Mouse (Mus musculus): ENCODE measurements at regions not wholly inside any gene's neighbourhood (a gene's known extent, or its start where the extent isn't known, plus 50 kb on each side); places are given as distances from the start of the nearest gene placed in this dataset.
"Not testable (repeated sequence)": the region's sequence is repeated elsewhere in the genome, so short reads cannot be mapped to it uniquely, and the experiment has no call there.

GRCm38 (mm10) chr15:27095231-27095630 lies 199.9 kb upstream of the Fbxl7 start:
- no peak overlapping the region for H3K4me2 ChIP-seq (ENCODE audit: low read depth, low read length)
- H3K9ac ChIP-seq (ENCODE audit: low read depth, low read length) = no peak overlapping the region
- no peak overlapping the region for H3K27ac ChIP-seq (ENCODE audit: low read length)
- no peaks in the 10 kb centered on the region for H3K4me1 ChIP-seq (ENCODE audit: control insufficient read depth, insufficient read depth, low read length)
- H3K4me3 ChIP-seq (ENCODE audit: low read length) = no peak overlapping the region
- no peaks in the 10 kb centered on the region for H3K9me3 ChIP-seq (ENCODE audit: control insufficient read depth, low read length)
- no peaks in the 10 kb centered on the region for H3K27me3 ChIP-seq (replicated peaks; ENCODE audit: control insufficient read depth, insufficient read depth, low read length)
- no peaks in the 10 kb centered on the region for H3K36me3 ChIP-seq (ENCODE audit: control insufficient read depth, insufficient read depth, low read length)
- no peak for ATAC-seq
- 92% methylated on average over 9 of the region's 9 CpGs for WGBS

- ATAC-seq; H3K9ac ChIP-seq (ENCODE audit: low read depth, low read length); H3K27me3 ChIP-seq (replicated peaks; ENCODE audit: control insufficient read depth, insufficient read depth, low read length); H3K4me1 ChIP-seq (ENCODE audit: control insufficient read depth, insufficient read depth, low read length); H3K9me3 ChIP-seq (ENCODE audit: control insufficient read depth, low read length); H3K36me3 ChIP-seq (ENCODE audit: control insufficient read depth, insufficient read depth, low read length); H3K4me2 ChIP-seq (ENCODE audit: low read depth, low read length); H3K4me3 ChIP-seq (ENCODE audit: low read length); H3K27ac ChIP-seq (ENCODE audit: low read length): not testable (repeated sequence)
- 92% methylated on average over 2 of the region's 2 CpGs for WGBS
Observed at GRCm38 (mm10) chr15:27101610-27102009, 206.2 kb upstream of the Fbxl7 start.

- H3K4me1 ChIP-seq (ENCODE audit: control insufficient read depth, insufficient read depth, low read length) = no peaks in the 10 kb centered on the region
Observed at GRCm38 (mm10) chr15:27109130-27109529, 213.8 kb upstream of the Fbxl7 start.

GRCm38 (mm10) chr15:27129697-27130096 lies 234.3 kb upstream of the Fbxl7 start:
- H3K27ac ChIP-seq (ENCODE audit: low read length) = no peak overlapping the region
- WGBS = 29% methylated on average over 1 of the region's 1 CpGs
- no peaks in the 10 kb centered on the region for H3K36me3 ChIP-seq (ENCODE audit: control insufficient read depth, insufficient read depth, low read length)
- no peaks in the 10 kb centered on the region for H3K4me1 ChIP-seq (ENCODE audit: control insufficient read depth, insufficient read depth, low read length)
- ATAC-seq = no peak
- H3K4me2 ChIP-seq (ENCODE audit: low read depth, low read length) = no peak overlapping the region
- no peak overlapping the region for H3K4me3 ChIP-seq (ENCODE audit: low read length)
- no peaks in the 10 kb centered on the region for H3K27me3 ChIP-seq (replicated peaks; ENCODE audit: control insufficient read depth, insufficient read depth, low read length)
- no peak overlapping the region for H3K9ac ChIP-seq (ENCODE audit: low read depth, low read length)
- no peaks in the 10 kb centered on the region for H3K9me3 ChIP-seq (ENCODE audit: control insufficient read depth, low read length)

More at GRCm38 (mm10) chr15:27109130-27109529, 213.8 kb upstream of the Fbxl7 start:
- WGBS = 76% methylated on average over 3 of the region's 3 CpGs
- H3K4me2 ChIP-seq (ENCODE audit: low read depth, low read length) = no peak overlapping the region
- no peak overlapping the region for H3K27ac ChIP-seq (ENCODE audit: low read length)
- no peaks in the 10 kb centered on the region for H3K27me3 ChIP-seq (replicated peaks; ENCODE audit: control insufficient read depth, insufficient read depth, low read length)
- no peaks in the 10 kb centered on the region for H3K9me3 ChIP-seq (ENCODE audit: control insufficient read depth, low read length)
- no peak overlapping the region for H3K4me3 ChIP-seq (ENCODE audit: low read length)
- no peaks in the 10 kb centered on the region for H3K36me3 ChIP-seq (ENCODE audit: control insufficient read depth, insufficient read depth, low read length)
- no peak for ATAC-seq
- H3K9ac ChIP-seq (ENCODE audit: low read depth, low read length) = no peak overlapping the region

GRCm38 (mm10) chr15:27132761-27133160 lies 237.4 kb upstream of the Fbxl7 start:
- Histone ChIP-seq H3K36me3 (ENCODE audit: control insufficient read depth, insufficient read depth, low read length) (no peaks in the 10 kb centered on the region), H3K27me3 (replicated peaks; ENCODE audit: control insufficient read depth, insufficient read depth, low read length) (no peaks in the 10 kb centered on the region), H3K9ac (ENCODE audit: low read depth, low read length) (no peak overlapping the region), H3K4me2 (ENCODE audit: low read depth, low read length) (no peak overlapping the region), H3K27ac (ENCODE audit: low read length) (no peak overlapping the region), H3K4me1 (ENCODE audit: control insufficient read depth, insufficient read depth, low read length) (no peaks in the 10 kb centered on the region), H3K9me3 (ENCODE audit: control insufficient read depth, low read length) (no peaks in the 10 kb centered on the region), H3K4me3 (ENCODE audit: low read length) (no peak overlapping the region)
- no peak for ATAC-seq
- WGBS = 81% methylated on average over 2 of the region's 2 CpGs

- Histone ChIP-seq H3K9me3 (ENCODE audit: control insufficient read depth, low read length) (no peaks in the 10 kb centered on the region), H3K27ac (ENCODE audit: low read length) (no peak overlapping the region), H3K4me1 (ENCODE audit: control insufficient read depth, insufficient read depth, low read length) (no peaks in the 10 kb centered on the region), H3K27me3 (replicated peaks; ENCODE audit: control insufficient read depth, insufficient read depth, low read length) (no peaks in the 10 kb centered on the region), H3K4me3 (ENCODE audit: low read length) (no peak overlapping the region), H3K36me3 (ENCODE audit: control insufficient read depth, insufficient read depth, low read length) (no peaks in the 10 kb centered on the region), H3K9ac (ENCODE audit: low read depth, low read length) (no peak overlapping the region), H3K4me2 (ENCODE audit: low read depth, low read length) (no peak overlapping the region)
- ATAC-seq = peak; percentile 67; the same call in 1 of the 2 replicates
- WGBS = 63% methylated on average over 5 of the region's 5 CpGs
Observed at GRCm38 (mm10) chr15:27137580-27137979, 242.2 kb upstream of the Fbxl7 start.

- Histone ChIP-seq H3K4me3 (ENCODE audit: low read length) (no peak overlapping the region), H3K4me2 (ENCODE audit: low read depth, low read length) (no peak overlapping the region), H3K9ac (ENCODE audit: low read depth, low read length) (no peak overlapping the region), H3K27me3 (replicated peaks; ENCODE audit: control insufficient read depth, insufficient read depth, low read length) (no peaks in the 10 kb centered on the region), H3K9me3 (ENCODE audit: control insufficient read depth, low read length) (no peaks in the 10 kb centered on the region), H3K36me3 (ENCODE audit: control insufficient read depth, insufficient read depth, low read length) (no peaks in the 10 kb centered on the region), H3K27ac (ENCODE audit: low read length) (no peak overlapping the region), H3K4me1 (ENCODE audit: control insufficient read depth, insufficient read depth, low read length) (no peaks in the 10 kb centered on the region)
- WGBS = 78% methylated on average over 6 of the region's 6 CpGs
- no peak for ATAC-seq
Observed at GRCm38 (mm10) chr15:27145860-27146259, 250.5 kb upstream of the Fbxl7 start.

GRCm38 (mm10) chr15:27160986-27161385 lies 265.6 kb upstream of the Fbxl7 start:
- 70% methylated on average over 5 of the region's 5 CpGs for WGBS
- no peak overlapping the region for H3K4me3 ChIP-seq (ENCODE audit: low read length)
- ATAC-seq = no peak
- H3K4me2 ChIP-seq (ENCODE audit: low read depth, low read length) = no peak overlapping the region
- H3K9ac ChIP-seq (ENCODE audit: low read depth, low read length) = no peak overlapping the region
- H3K36me3 ChIP-seq (ENCODE audit: control insufficient read depth, insufficient read depth, low read length) = no peaks in the 10 kb centered on the region
- H3K9me3 ChIP-seq (ENCODE audit: control insufficient read depth, low read length) = no peaks in the 10 kb centered on the region
- no peaks in the 10 kb centered on the region for H3K4me1 ChIP-seq (ENCODE audit: control insufficient read depth, insufficient read depth, low read length)
- H3K27me3 ChIP-seq (replicated peaks; ENCODE audit: control insufficient read depth, insufficient read depth, low read length) = no peaks in the 10 kb centered on the region
- H3K27ac ChIP-seq (ENCODE audit: low read length) = no peak overlapping the region

- 75% methylated on average over 1 of the region's 1 CpGs for WGBS
- no peak overlapping the region for H3K27ac ChIP-seq (ENCODE audit: low read length)
- no peak for ATAC-seq
- no peak overlapping the region for H3K4me3 ChIP-seq (ENCODE audit: low read length)
- no peaks in the 10 kb centered on the region for H3K36me3 ChIP-seq (ENCODE audit: control insufficient read depth, insufficient read depth, low read length)
- no peaks in the 10 kb centered on the region for H3K27me3 ChIP-seq (replicated peaks; ENCODE audit: control insufficient read depth, insufficient read depth, low read length)
- H3K4me1 ChIP-seq (ENCODE audit: control insufficient read depth, insufficient read depth, low read length) = no peaks in the 10 kb centered on the region
- no peak overlapping the region for H3K4me2 ChIP-seq (ENCODE audit: low read depth, low read length)
- no peak overlapping the region for H3K9ac ChIP-seq (ENCODE audit: low read depth, low read length)
- no peaks in the 10 kb centered on the region for H3K9me3 ChIP-seq (ENCODE audit: control insufficient read depth, low read length)
Observed at GRCm38 (mm10) chr15:27167484-27167883, 272.1 kb upstream of the Fbxl7 start.

- Histone ChIP-seq H3K9me3 (ENCODE audit: control insufficient read depth, low read length) (no peaks in the 10 kb centered on the region), H3K27me3 (replicated peaks; ENCODE audit: control insufficient read depth, insufficient read depth, low read length) (no peaks in the 10 kb centered on the region), H3K27ac (ENCODE audit: low read length) (no peak overlapping the region), H3K36me3 (ENCODE audit: control insufficient read depth, insufficient read depth, low read length) (no peaks in the 10 kb centered on the region), H3K4me1 (ENCODE audit: control insufficient read depth, insufficient read depth, low read length) (no peaks in the 10 kb centered on the region), H3K9ac (ENCODE audit: low read depth, low read length) (no peak overlapping the region), H3K4me3 (ENCODE audit: low read length) (no peak overlapping the region), H3K4me2 (ENCODE audit: low read depth, low read length) (no peak overlapping the region)
- 91% methylated on average over 7 of the region's 7 CpGs for WGBS
- ATAC-seq = no peak
Observed at GRCm38 (mm10) chr15:27169846-27170245, 274.5 kb upstream of the Fbxl7 start.

Measured in intestine, embryonic 16.5 days (tissue).